Mouse (Mus musculus): ENCODE results near the gene Tnnt3.
A peak's percentile ranks its signal among the peaks of the same experiment; 100 is the strongest.

GRCm38 (mm10) chr7:142552591-142553416 is 54.2 kb downstream of the Tnnt3 start:
- no peak for TF ChIP-seq POLR2A (IDR thresholded peaks at IDR 0.05; ENCODE audit: insufficient read depth, low read length)
- TF ChIP-seq CTCF (IDR thresholded peaks at IDR 0.05; ENCODE audit: low read depth, low read length) = peak; percentile 27
- TF ChIP-seq EP300 (IDR thresholded peaks at IDR 0.05; ENCODE audit: insufficient read depth, low read depth, low read length) = no peak
